Mouse (Mus musculus): ENCODE data around the gene Gm49396.

Gm49396 gene

DNA sequence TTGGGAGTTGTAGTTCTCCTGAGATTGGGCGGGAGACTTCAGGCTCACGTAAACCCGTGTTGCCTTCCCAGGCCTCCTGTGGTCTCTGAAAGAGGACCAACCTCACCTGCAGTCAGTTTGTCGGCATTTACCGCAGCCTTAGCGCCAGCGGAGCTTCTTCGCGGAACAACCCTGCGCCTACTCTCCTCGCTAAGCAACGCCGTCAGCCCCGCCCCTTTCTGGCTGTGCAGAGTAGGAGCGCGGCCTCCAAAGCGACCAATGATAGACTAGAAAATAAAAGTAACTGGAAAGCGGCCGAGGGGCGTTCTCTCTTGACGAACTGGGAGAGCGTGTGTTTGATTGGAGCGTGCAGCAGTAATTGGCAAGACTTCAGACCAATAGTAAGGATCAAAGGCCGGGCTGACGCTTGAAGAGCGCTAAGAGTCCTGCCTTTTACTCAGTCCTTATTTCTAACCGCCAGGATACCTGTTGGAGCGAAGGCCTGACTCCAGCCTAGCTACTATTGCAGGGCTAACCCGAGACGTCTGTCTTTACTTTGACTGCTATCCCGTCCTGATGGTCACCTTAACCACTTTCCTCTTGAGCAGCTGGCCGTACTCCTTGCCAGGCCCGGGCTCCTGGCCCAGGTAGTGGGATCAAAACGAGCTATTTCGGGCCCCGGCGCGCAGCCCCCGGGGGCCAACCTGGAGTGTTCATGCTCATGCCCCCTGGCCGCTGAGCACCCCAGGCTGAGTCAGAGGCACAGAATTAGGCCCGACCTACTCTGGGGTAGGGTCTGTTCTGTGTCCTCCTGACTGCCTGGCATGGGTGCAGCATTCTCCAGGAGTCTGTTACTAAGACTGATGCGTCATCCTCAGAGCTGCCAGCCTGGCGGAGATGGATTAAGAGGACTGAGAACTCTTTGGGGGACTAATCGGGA is 10.8 kb upstream of the Gm49396 start, which contains the start of the genes Hspb6 and Proser3:
TSS of gene Hspb6 (plus strand) at position 77 of the 919 bp plus-strand sequence.
TSS of gene Proser3 (minus strand) at position 198 of the 919 bp plus-strand sequence.
- DNase-seq (ENCODE audit: low spot score in 2 of 2) = peak; percentile 94

DNA sequence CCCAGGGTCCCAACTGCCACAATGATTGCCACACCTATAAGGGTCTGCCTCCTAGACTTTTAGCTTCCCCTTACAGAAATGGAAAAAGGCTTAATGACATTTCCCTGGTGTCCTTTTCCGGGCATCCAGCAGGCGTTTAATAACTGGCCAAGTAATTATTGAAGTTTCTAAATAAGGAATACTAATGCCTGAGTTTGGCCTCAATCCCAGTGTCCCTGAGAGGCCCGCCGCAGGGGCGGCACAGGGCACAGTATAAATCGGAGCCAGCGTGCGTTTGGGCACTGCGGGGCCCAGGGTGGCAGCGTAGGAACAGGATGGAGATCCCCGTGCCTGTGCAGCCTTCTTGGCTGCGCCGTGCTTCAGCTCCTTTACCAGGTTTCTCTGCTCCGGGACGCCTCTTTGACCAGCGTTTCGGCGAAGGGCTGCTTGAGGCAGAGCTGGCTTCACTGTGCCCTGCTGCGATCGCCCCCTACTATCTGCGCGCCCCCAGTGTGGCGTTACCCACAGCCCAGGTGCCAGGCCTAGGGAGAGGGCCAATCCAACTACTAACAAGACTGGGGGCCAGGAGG is 10.0 kb upstream of the Gm49396 start:
- no peak for DNase-seq (ENCODE audit: low spot score in 2 of 2)

DNA sequence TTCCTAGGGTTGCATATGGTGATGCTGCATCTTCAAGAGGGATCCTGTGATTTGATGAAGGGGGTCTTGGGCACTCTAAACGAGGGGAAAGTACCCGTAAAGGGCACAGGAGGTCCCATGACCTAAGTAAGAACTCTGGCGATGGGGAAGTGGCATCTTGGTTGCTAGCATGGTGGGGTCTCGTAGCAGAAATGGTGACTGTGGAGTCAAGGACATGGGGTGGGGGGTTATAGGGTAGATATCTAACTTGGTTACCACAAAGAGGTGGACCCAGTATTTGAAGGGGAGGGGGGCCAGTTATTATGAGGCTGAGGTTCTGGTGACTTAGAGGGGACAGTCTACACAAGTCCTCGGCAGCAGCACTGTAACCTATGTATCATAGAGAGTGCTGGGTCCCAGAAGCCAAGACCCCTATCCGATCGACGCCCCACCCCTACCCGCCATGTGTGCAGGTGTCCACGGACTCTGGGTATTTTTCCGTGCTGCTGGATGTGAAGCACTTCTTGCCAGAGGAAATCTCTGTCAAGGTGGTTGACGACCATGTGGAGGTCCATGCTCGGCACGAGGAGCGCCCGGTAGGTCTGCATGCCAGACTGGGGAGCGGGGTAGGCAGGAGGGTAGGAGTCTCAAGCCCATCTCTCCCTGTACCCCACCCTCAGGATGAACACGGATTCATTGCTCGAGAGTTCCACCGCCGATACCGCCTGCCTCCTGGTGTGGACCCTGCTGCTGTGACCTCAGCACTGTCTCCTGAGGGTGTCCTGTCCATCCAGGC is 9.1 kb upstream of the Gm49396 start:
- DNase-seq (ENCODE audit: low spot score in 2 of 2) = no peak

DNA sequence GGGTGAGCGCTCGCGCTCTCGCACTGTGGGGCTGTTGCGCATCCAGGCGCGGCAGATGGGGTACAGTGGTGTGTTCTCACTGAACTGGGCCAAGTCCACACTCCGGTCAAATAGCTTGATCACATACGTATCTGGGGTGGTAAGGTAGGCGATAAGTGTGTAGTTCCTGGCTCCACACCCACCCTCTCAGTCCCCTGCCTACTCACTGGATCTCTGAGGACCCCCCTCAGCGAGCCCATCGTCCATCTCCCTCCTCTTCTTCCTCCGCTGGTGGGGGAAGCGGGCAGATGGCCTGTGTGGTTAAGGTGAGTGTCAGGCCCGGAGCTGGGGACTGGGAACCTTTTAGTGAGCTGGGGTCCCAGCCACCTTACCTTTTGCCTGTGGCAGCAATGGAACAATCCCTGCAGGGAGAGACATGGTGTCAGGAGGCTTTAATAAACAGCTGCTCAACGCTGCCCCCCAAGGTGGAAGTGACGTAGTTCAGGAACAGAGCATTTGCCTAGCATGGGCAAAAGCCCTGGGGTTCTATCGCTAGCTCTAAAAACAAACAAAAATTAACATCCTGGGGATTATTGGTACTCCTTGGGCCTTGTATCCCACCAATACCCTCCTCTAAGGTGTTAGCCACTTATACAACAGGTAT is 6.1 kb upstream of the Gm49396 start:
- peak in 1 of 2 experiments; percentile 34 for DNase-seq (ENCODE audit: low spot score in 2 of 2)

DNA sequence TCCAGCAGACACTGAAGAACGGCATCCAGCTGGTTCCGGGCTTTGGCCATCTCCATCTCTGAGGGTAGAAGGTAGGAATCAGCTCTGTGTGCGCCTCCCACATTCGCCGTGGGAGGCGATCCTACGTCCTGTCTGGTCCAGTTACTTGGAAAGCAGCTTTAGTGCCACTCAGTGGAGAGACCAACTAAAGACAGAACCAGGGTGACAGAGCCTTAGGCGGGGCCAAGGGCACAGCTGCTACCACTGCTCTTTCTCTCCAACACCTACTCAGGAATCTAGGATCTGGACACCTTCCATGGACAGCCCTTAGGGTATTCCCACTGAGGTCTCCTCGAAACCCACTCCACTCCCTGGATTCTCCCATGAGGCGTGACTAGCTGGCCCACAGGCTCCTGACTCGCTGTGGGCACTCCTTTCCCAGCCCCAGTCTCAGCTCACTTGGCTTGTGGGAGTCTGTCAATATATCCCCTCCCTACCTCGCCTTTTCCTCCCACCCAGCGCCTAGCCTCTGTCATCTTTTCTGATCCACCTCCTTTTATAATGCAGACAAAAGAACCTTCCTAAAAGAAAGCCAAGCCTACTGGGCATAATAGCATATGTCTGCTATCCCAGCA is 5.1 kb upstream of the Gm49396 start:
- DNase-seq (ENCODE audit: low spot score in 2 of 2) = no peak

DNA sequence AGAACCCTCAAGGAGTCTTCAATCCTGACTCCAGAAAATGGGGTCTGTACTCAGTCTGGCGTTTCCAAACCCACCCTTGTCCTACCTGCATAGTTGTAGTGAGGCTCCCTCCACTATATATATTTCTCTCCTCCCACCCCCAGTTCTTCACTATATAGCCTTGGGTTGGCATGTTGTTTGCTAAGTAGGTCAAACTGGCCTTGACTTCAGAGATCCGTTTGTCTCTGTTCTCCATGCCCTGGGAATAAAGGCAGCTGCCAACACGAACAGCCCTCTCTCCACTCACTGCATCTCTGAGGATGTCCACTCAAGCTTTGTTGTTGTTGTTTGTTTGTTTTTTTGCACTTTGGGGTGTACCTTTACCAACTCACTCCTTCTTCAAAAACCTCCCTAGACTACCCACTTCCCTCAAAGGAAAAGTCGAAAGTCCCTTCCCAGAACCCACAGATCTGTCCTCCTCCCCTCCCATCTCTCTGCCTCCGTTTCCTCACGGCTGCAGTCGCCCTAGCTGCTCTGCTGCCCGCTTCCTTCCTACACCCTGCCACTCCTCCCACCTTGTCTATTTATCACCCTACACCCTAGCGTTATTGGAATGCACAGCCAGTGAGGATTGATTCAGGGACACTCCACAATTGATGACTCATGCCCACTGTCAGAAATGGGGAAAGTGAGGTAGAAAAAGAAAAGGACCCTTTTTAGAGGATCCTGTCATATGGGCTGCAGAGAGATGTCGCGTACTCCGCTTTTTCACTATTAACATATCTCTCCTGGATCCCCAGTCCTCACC is 4.3 kb upstream of the Gm49396 start:
- DNase-seq (ENCODE audit: low spot score in 2 of 2) = no peak

DNA sequence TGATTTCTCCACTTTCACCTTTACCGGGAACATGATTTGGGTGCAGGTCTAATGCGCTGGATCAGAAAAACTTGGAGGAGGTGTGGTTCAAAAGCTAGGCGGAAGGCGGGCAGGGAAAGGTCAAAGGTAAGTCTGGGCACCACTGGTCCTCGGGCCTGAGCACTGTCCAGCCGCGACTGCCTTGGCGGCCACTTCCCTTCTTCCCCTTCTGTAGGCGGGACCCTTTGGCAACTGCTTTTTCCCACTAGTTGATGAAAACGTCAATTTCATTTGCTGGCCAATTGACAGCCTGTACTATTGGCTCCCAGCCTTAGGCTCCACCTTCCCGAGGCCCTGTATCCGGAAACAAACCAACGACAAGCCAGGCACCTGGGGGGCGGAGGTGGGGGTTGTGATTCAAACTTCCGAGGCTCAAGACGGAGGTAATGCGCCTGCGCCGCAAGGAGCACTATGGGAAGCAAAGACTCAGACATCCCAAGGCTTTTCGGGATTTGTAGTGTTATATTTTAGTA is 3.6 kb upstream of the Gm49396 start, which contains the start of gene Lin37:
TSS of gene Lin37 (minus strand) at position 396 of the 512 bp plus-strand sequence.
- DNase-seq (ENCODE audit: low spot score in 2 of 2) = peak; percentile 91 to 93

DNA sequence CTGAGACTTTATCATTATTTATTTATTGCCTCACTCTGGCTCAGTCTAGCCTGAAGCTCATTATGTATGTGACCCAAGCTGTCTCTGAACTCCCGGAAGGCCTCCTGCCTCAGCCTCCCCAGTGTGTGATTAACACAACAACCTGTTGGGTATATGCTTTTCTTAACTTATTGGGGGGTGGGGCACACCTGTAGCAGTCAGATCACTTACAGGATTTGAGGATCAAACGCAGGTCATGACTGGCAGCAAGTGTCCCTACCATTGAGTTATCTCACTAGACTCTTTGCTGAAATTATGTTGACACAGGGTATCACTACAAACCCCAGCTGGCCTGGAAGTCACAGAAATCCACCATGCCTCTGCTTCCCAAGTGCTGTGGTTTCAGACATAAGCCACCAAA is 2.8 kb upstream of the Gm49396 start:
- no peak for DNase-seq (ENCODE audit: low spot score in 2 of 2)

DNA sequence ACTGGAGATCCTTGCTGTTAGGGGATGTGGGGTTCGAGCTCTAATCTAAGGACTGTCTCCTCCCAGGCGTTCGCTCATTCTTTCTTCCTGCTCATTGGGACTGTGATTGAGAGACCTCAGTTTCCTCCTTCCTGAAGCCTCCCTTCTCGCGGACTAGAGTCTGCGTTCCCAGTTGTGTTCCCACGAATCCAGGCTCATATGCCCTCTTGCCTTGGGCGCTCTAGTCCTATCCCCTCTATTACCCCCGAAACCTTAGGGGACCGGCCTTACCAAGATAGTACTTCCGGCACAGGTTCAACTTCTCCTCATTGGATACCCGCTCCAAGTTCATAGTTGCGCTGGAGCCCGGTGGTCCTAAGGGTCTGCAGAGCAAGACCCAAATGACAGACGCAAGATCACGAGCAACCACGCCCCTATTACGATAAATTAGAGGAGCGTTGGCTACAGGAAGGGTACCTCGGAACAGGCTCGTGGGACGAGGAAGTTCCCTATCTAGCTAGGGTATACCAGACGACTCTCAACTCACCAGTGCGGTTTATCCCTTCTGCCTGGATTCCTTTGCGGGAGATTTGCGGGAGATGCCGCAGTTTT is 523 bp upstream of the Gm49396 start:
- DNase-seq (ENCODE audit: low spot score in 2 of 2) = no peak

DNA sequence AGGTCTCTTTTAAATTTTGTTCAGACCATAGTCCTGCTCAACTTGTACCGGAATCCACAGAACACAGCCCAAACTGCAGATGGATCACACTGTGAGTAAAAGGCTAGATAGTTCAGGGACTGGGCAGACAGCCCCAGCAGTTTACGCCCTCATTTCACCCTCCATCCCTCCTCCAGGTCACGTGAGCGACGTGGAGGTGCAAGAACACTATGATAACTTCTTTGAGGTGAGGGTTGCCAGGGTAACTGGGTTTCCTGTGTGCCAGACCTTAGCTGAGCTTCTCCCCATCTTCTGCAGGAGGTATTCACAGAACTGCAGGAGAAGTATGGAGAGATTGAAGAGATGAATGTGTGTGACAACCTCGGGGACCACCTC is 749 bp downstream of the Gm49396 start:
- peak; percentile 53 to 54 for DNase-seq (ENCODE audit: low spot score in 2 of 2)

DNA sequence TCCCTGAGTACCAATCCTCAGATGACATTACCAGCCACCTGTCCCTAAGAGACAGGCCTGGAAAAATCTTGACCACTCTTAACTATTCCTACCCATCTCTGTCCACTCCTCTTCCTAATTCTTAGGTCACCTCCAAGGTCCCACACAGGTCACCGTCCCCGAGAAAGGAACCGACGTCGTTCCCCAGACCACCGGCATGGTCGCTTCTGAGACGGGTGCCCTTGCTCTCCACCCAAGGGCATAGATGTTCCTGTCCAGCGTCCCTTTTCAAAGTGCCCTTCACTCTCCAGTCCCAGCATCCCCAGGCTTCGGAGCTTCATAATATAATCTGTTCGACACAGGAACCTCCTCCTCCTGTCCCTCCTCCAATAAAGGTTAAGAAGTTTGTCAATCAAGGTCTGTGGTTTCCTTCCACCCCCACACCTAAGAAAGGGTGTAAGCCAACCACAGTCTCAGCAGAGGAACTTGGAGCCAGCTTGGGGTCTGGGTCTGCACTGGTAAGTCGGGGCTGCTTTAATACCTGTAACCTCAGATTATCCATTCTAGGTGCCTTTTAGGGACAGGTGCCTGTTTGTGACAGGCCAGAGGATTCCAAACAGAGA is 1.9 kb downstream of the Gm49396 start, which contains the start of gene Igflr1:
TSS of gene Igflr1 (plus strand) at position 458 of the 602 bp plus-strand sequence.
- no peak for DNase-seq (ENCODE audit: low spot score in 2 of 2)

DNA sequence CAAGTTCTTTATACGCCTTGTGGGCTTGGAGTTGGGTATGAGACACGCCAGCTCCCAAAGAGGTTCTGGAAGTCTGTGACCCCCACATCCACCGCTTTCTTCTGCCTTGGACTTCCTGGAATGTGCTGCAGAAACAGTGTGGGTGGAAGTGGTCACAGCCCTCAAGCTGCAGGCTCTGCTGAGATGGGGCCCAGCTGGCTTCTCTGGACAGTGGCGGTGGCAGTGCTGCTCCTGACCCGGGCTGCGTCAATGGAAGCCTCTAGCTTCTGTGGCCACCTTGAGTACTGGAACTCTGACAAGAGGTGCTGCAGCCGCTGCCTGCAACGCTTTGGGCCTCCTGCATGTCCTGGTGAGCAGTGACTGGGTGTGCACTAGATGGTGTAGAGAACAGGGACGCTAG is 2.9 kb downstream of the Gm49396 start:
- no peak for DNase-seq (ENCODE audit: low spot score in 2 of 2)

DNA sequence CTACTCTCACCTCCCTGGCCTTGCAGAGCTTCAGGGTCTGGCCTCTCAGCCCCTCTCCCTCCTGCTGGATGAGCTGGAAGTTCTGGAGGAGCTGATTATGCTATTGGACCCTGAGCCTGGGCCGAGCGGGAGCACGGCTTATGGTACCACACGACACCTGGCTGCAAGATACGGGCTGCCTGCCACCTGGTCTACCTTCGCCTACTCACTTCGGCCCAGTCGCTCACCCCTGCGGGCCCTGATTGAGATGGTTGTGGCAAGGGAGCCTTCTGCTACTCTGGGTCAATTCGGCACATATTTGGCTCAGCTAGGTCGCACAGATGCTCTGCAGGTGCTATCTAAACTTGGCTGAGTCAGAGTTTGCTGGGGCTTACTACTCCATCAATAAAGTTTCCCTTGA is 4.4 kb downstream of the Gm49396 start:
- no peak for DNase-seq (ENCODE audit: low spot score in 2 of 2)

DNA sequence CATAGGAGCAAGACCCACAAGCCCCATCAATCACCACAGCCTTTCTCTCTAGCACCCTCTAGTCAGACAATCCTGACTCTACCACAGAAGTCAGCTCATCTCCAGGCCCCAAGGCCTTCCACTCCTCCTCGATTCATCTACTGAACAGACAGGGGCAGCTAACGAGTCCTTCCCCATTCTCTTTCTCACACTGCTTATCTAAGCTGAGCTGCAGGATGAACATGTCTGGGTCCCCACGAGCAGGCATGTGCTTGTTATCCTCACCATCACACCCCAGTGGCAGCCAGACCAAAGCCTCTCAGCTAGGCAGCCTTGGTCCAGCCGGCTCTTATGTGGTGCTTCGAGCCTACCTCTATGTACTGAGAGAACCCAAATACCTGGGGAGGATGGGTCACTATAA is 9.2 kb downstream of the Gm49396 start:
- no peak for DNase-seq (ENCODE audit: low spot score in 2 of 2)

DNA sequence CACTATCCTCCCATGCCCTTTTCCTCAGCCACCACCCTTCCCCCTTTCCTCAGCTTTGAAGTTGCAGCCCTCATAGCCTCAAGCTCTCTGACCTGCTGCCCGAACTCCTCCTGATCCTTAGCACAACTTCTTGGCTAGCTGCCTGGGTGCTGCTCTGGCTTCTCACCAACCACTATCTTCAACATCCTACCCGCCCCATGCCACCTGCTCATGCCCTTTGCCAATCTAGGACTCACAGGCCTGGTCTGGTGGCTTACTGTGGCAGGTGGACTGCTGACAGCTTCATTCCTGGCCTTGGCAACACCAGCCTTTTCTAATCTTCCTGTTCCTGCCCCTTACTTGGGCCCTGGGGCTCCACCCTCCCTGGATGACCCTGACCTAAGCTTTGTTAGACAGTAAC is 9.8 kb downstream of the Gm49396 start:
- DNase-seq (ENCODE audit: low spot score in 2 of 2) = no peak

DNA sequence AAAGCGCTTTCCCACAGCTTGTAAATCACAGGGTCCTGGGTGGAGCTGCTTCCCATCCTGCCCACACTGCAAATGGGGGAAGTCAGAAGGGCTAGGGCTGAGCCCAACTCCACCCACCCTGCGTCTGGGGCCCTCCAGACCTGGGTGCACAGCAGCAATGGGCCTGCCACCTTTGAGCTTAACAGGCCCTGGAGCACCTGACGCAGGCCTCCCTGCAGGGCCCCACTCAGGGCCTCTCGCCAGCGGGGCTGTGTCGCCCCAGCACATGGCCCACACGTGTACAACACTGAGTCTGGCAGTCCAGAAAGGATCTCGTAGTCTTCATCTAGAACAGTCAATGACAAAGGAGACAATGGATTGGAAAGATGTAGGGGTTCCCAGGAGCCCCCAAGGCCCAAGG is 16.8 kb downstream of the Gm49396 start:
- DNase-seq (ENCODE audit: low spot score in 2 of 2) = no peak

DNA sequence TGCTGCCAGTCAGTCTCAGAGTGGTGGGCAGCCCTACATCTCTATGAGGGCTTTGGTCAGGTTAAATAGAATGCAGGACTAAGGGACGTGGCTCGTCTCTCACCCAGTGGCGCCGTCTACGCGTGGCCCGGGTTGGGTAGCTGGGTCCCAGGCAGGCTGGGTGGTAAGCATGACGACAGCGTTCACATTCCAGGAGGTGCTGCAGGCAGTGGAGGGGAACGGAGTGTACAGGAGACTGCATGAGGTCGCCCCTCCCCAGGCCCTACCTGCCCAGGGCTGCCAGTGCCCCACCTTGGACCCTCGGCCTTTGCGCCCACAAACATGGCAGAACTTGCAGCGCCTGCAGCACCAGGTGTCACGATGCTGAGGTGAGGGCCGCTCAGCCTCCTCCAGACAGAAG is 18.4 kb downstream of the Gm49396 start:
- no peak for DNase-seq (ENCODE audit: low spot score in 2 of 2)

DNA sequence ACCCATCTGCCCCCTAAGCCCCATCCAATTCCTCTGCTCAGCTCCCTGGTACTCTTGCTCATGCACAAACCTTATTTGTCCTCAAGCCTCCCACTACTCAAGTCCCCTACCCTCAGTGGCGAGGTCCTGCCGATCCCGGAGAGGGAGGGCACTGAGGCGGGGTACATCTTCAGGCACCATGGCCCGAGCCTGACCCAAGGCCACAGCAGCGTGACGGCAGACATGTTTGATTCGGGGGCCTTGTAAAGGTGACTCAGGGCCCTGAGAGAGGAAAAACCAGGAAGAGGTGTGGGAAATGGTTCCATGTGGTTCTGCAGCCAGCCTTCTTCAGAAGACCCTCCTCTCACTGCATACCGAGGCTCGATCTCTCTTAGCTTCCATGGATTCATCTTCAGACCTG is 21.2 kb downstream of the Gm49396 start:
- DNase-seq (ENCODE audit: low spot score in 2 of 2) = no peak

DNA sequence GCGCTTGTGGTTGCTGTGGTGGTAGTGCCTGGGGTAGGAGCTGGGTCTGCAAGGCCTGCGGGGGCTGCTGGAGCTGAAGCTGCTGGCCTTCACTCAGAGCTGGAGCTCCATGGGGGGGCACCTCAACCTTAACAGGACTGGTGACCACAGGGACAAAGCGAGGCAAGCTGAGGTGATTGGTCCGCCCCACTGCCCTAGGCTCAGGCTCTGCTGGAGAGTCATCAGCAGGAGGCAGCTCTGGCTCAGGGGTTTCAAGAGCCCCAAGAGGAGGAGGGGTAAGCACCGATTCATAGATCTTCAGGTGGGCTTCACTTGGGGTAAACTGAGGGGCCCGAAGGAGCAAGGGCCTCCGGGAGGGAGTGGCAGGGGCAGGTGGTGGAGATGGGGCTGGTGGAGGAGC is 22.0 kb downstream of the Gm49396 start:
- DNase-seq (ENCODE audit: low spot score in 2 of 2) = no peak
